Mouse (Mus musculus): ENCODE results near the gene Gm11011. TPM values are rescaled to one million over a fixed set of nuclear protein-coding genes. Genes with fewer than 3 reads are reported as not detected.
A peak's percentile ranks its signal among the peaks of the same experiment; 100 is the strongest.
"Not testable (repeated sequence)": the region's sequence is repeated elsewhere in the genome, so short reads cannot be mapped to it uniquely, and the experiment has no call there.

The Gm11011 gene
- not detected in 2 replicates for polyA plus RNA-seq (2015; fragmentation: Nextera tagmentation; extraction: Ambion mirVana)

GRCm38 (mm10) chr2:169587645-169588044, at the start of gene Gm11011:
TSS of gene Gm11011 (minus strand) at chr2:169587745.
- not testable (repeated sequence) for H3K9me3 ChIP-seq (ENCODE audit: control insufficient read depth); H3K4me3 ChIP-seq (ENCODE audit: low read depth, low read length); H3K4me1 ChIP-seq (replicated peaks; ENCODE audit: control insufficient read depth, insufficient read depth, low read length); H3K36me3 ChIP-seq (ENCODE audit: control insufficient read depth, insufficient read depth); H3K27ac ChIP-seq (ENCODE audit: low read depth, low read length); H3K9ac ChIP-seq (ENCODE audit: low read depth, low read length); H3K27me3 ChIP-seq (replicated peaks; ENCODE audit: control insufficient read depth, insufficient read depth, low read length); ATAC-seq; H3K4me2 ChIP-seq (replicated peaks; ENCODE audit: low read depth)

GRCm38 (mm10) chr2:169636414-169636813, 48.9 kb upstream of the Gm11011 start:
- H3K27ac ChIP-seq (ENCODE audit: low read depth, low read length), result peak overlapping the region; percentile 46
- peak overlapping the region; percentile 16 for H3K4me3 ChIP-seq (ENCODE audit: low read depth, low read length)
- H3K4me1 ChIP-seq (replicated peaks; ENCODE audit: control insufficient read depth, insufficient read depth, low read length), result 0 out of 2 replicates have a peak, but pooled peaks cover 7% of the 10 kb centered on the region
- 0 out of 2 replicates have a peak overlapping the region, but pooled peaks have one; percentile 26 for H3K9ac ChIP-seq (ENCODE audit: low read depth, low read length)
- TF ChIP-seq CTCF (IDR thresholded peaks at IDR 0.05; ENCODE audit: low read depth), result no peak
- no peaks in the 10 kb centered on the region for H3K36me3 ChIP-seq (ENCODE audit: control insufficient read depth, insufficient read depth)
- H3K27me3 ChIP-seq (replicated peaks; ENCODE audit: control insufficient read depth, insufficient read depth, low read length), result no peaks in the 10 kb centered on the region
- ATAC-seq, result no peak
- peak overlapping the region; percentile 94 for H3K4me2 ChIP-seq (replicated peaks; ENCODE audit: low read depth)
- H3K9me3 ChIP-seq (ENCODE audit: control insufficient read depth), result no peaks in the 10 kb centered on the region
- 38% methylated on average over 4 of the region's 4 CpGs for WGBS

DNA sequence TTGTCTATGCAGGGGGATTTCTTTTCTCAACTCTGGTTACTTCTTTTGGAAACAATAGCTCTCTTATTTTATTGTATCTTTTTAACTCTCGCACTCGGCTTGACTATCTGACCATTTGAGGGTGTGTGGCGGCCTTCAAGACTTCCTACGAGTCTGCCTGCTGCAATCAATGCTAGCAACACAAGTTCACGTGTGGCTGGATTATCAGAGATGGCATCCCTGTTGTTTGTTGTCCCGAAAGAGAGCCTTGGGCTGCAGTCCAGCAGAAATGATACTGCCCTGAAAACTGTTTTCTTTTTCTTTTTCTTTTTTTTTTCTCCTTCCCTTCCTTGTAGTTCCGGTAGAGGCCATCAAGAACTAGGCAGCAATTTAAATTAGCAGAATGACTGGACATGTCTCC, 47.9 kb upstream of the Gm11011 start:
- 0 out of 2 replicates have a peak, but pooled peaks cover 5% of the 10 kb centered on the region for H3K4me1 ChIP-seq (replicated peaks; ENCODE audit: control insufficient read depth, insufficient read depth, low read length)
- H3K4me3 ChIP-seq (ENCODE audit: low read depth, low read length), result peak overlapping the region; percentile 85
- peak overlapping the region; percentile 85; the same call in 1 of the 2 replicates for H3K9ac ChIP-seq (ENCODE audit: low read depth, low read length)
- no peaks in the 10 kb centered on the region for H3K36me3 ChIP-seq (ENCODE audit: control insufficient read depth, insufficient read depth)
- WGBS, result 27% methylated on average over 7 of the region's 7 CpGs
- H3K9me3 ChIP-seq (ENCODE audit: control insufficient read depth), result no peaks in the 10 kb centered on the region
- ATAC-seq, result no peak
- no peak for TF ChIP-seq CTCF (IDR thresholded peaks at IDR 0.05; ENCODE audit: low read depth)
- peak overlapping the region; percentile 94 for H3K4me2 ChIP-seq (replicated peaks; ENCODE audit: low read depth)
- H3K27ac ChIP-seq (ENCODE audit: low read depth, low read length), result 0 out of 2 replicates have a peak overlapping the region, but pooled peaks have one; percentile 57
- no peaks in the 10 kb centered on the region for H3K27me3 ChIP-seq (replicated peaks; ENCODE audit: control insufficient read depth, insufficient read depth, low read length)

- H3K27me3 ChIP-seq (replicated peaks; ENCODE audit: control insufficient read depth, insufficient read depth, low read length), result no peaks in the 10 kb centered on the region
- H3K27ac ChIP-seq (ENCODE audit: low read depth, low read length), result peak overlapping the region; percentile 84
- no peaks in the 10 kb centered on the region for H3K36me3 ChIP-seq (ENCODE audit: control insufficient read depth, insufficient read depth)
- no peaks in the 10 kb centered on the region for H3K4me1 ChIP-seq (replicated peaks; ENCODE audit: control insufficient read depth, insufficient read depth, low read length)
- ATAC-seq, result no peak
- H3K9ac ChIP-seq (ENCODE audit: low read depth, low read length), result peak overlapping the region; percentile 85
- H3K4me3 ChIP-seq (ENCODE audit: low read depth, low read length), result peak overlapping the region; percentile 85
- no peak for TF ChIP-seq CTCF (IDR thresholded peaks at IDR 0.05; ENCODE audit: low read depth)
- peak overlapping the region; percentile 94 for H3K4me2 ChIP-seq (replicated peaks; ENCODE audit: low read depth)
- H3K9me3 ChIP-seq (ENCODE audit: control insufficient read depth), result no peaks in the 10 kb centered on the region
- WGBS, result 23% methylated on average over 17 of the region's 17 CpGs
Measured at GRCm38 (mm10) chr2:169634619-169635382, 47.3 kb upstream of the Gm11011 start.

DNA sequence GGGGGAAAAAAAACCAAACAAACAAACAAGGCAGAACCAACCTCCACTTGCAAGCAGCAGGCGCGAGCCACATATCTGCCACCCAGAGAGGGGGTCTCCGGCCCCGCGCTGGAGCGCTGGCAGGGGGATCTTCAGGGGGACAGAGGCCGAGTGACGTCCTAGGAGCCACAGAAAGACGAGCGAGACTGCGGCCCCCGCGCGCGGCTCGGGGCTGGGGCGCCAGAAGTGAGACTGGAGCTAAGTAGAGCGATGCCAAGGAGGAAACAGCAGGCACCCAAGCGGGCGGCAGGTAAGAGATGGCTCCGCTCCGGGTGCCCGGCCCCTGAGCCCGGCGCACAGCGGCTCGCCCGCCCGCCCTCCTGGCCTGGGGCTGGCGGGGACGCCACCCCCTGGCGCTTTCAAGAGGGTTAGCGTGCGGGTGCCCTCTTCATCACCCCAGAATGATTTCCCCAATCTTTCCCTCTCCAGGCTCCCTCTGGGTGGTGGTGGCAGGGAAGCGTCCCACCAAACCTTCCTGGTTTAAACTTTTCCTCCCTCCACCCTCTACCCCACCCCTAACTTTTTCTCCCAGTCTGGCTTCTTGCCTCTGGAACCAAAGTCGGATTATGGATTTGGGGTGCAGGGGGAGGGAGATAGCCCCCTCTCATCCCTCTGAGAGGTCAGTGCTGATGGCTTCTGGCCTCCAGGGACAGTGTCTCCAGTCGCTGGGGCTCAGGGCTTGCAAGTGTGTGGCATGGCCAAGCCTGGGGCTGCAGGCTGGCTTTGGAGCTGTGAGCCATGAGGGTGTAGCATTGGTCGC, 46.1 kb upstream of the Gm11011 start:
- Histone ChIP-seq H3K27ac (ENCODE audit: low read depth, low read length) (peak overlapping the region; percentile 84), H3K27me3 (replicated peaks; ENCODE audit: control insufficient read depth, insufficient read depth, low read length) (no peaks in the 10 kb centered on the region), H3K4me1 (replicated peaks; ENCODE audit: control insufficient read depth, insufficient read depth, low read length) (no peaks in the 10 kb centered on the region), H3K4me2 (replicated peaks; ENCODE audit: low read depth) (peak overlapping the region; percentile 94), H3K4me3 (ENCODE audit: low read depth, low read length) (peak overlapping the region; percentile 85), H3K9ac (ENCODE audit: low read depth, low read length) (peak overlapping the region; percentile 85), H3K36me3 (ENCODE audit: control insufficient read depth, insufficient read depth) (no peaks in the 10 kb centered on the region), H3K9me3 (ENCODE audit: control insufficient read depth) (no peaks in the 10 kb centered on the region)
- WGBS, result under 1% methylated on average over 34 of the region's 38 CpGs
- peak; percentile 52; the same call in 1 of the 2 replicates for ATAC-seq
- 0 out of 2 replicates have a peak, but pooled peaks have one; percentile 13 for TF ChIP-seq CTCF (IDR thresholded peaks at IDR 0.05; ENCODE audit: low read depth)
